Mouse (Mus musculus): ENCODE data around the gene Calr. TPM values are rescaled to one million over a fixed set of nuclear protein-coding genes. Genes with fewer than 3 reads are reported as not detected.
A peak's percentile ranks its signal among the peaks of the same experiment; 100 is the strongest.

The Calr gene
- total and polyA plus RNA-seq, 2 experiments = 308 to 411 TPM

GRCm38 (mm10) chr8:84815547-84815946, 31.2 kb downstream of the Calr start:
- H3K36me3 ChIP-seq (ENCODE audit: control insufficient read depth, insufficient read depth, low read length) = no peaks in the 10 kb centered on the region
- no peak overlapping the region for H3K4me3 ChIP-seq (ENCODE audit: insufficient read depth, low read depth, low read length)
- peaks cover 2% of the 10 kb centered on the region; the same call in 1 of the 2 replicates for H3K4me1 ChIP-seq (ENCODE audit: control insufficient read depth, insufficient read depth, low read length)
- no peak overlapping the region for H3K27ac ChIP-seq (replicated peaks; ENCODE audit: insufficient read depth, low read depth, low read length)
- H3K79me2 ChIP-seq (ENCODE audit: control insufficient read depth, insufficient read depth, low read length) = no peaks in the 10 kb centered on the region
- no peaks in the 10 kb centered on the region for H3K27me3 ChIP-seq (ENCODE audit: control insufficient read depth, insufficient read depth, low read length)
- TF ChIP-seq CTCF (IDR thresholded peaks at IDR 0.05; ENCODE audit: low read depth, low read length) = peak; percentile 99
- TF ChIP-seq POLR2A (IDR thresholded peaks at IDR 0.05; ENCODE audit: extremely low read depth, insufficient read depth, low read length) = no peak
- no peak overlapping the region for H3K9ac ChIP-seq (ENCODE audit: low read depth, low read length)
- DNase-seq (ENCODE audit: extremely low read depth, low read depth, low spot score) = peak; percentile 55
- 13% methylated on average over 9 of the region's 9 CpGs for WGBS

GRCm38 (mm10) chr8:84814555-84815441, 31.9 kb downstream of the Calr start:
- Histone ChIP-seq H3K4me1 (ENCODE audit: control insufficient read depth, insufficient read depth, low read length) (peaks cover 2% of the 10 kb centered on the region; the same call in 1 of the 2 replicates), H3K79me2 (ENCODE audit: control insufficient read depth, insufficient read depth, low read length) (no peaks in the 10 kb centered on the region), H3K4me3 (ENCODE audit: insufficient read depth, low read depth, low read length) (no peak overlapping the region), H3K27ac (replicated peaks; ENCODE audit: insufficient read depth, low read depth, low read length) (no peak overlapping the region), H3K36me3 (ENCODE audit: control insufficient read depth, insufficient read depth, low read length) (no peaks in the 10 kb centered on the region), H3K9ac (ENCODE audit: low read depth, low read length) (no peak overlapping the region), H3K27me3 (ENCODE audit: control insufficient read depth, insufficient read depth, low read length) (no peaks in the 10 kb centered on the region)
- 53% methylated on average over 19 of the region's 19 CpGs for WGBS
- DNase-seq (ENCODE audit: extremely low read depth, low read depth, low spot score) = no peak
- TF ChIP-seq POLR2A (IDR thresholded peaks at IDR 0.05; ENCODE audit: extremely low read depth, insufficient read depth, low read length) = no peak
- no peak for TF ChIP-seq CTCF (IDR thresholded peaks at IDR 0.05; ENCODE audit: low read depth, low read length)

- Histone ChIP-seq H3K9ac (ENCODE audit: low read depth, low read length) (no peak overlapping the region), H3K27ac (replicated peaks; ENCODE audit: insufficient read depth, low read depth, low read length) (no peak overlapping the region), H3K4me3 (ENCODE audit: insufficient read depth, low read depth, low read length) (no peak overlapping the region), H3K36me3 (ENCODE audit: control insufficient read depth, insufficient read depth, low read length) (no peaks in the 10 kb centered on the region), H3K79me2 (ENCODE audit: control insufficient read depth, insufficient read depth, low read length) (no peaks in the 10 kb centered on the region), H3K27me3 (ENCODE audit: control insufficient read depth, insufficient read depth, low read length) (no peaks in the 10 kb centered on the region), H3K4me1 (ENCODE audit: control insufficient read depth, insufficient read depth, low read length) (peaks cover 2% of the 10 kb centered on the region; the same call in 1 of the 2 replicates)
- TF ChIP-seq CTCF (IDR thresholded peaks at IDR 0.05; ENCODE audit: low read depth, low read length) = no peak
- no peak for TF ChIP-seq POLR2A (IDR thresholded peaks at IDR 0.05; ENCODE audit: extremely low read depth, insufficient read depth, low read length)
- WGBS = 91% methylated on average over 11 of the region's 11 CpGs
- DNase-seq (ENCODE audit: extremely low read depth, low read depth, low spot score) = no peak
Measured at GRCm38 (mm10) chr8:84814240-84814554, 32.5 kb downstream of the Calr start.

- Histone ChIP-seq H3K27me3 (ENCODE audit: control insufficient read depth, insufficient read depth, low read length) (no peaks in the 10 kb centered on the region), H3K9ac (ENCODE audit: low read depth, low read length) (no peak overlapping the region), H3K79me2 (ENCODE audit: control insufficient read depth, insufficient read depth, low read length) (no peaks in the 10 kb centered on the region), H3K36me3 (ENCODE audit: control insufficient read depth, insufficient read depth, low read length) (no peaks in the 10 kb centered on the region), H3K4me3 (ENCODE audit: insufficient read depth, low read depth, low read length) (no peak overlapping the region), H3K4me1 (ENCODE audit: control insufficient read depth, insufficient read depth, low read length) (peaks cover 2% of the 10 kb centered on the region; the same call in 1 of the 2 replicates), H3K27ac (replicated peaks; ENCODE audit: insufficient read depth, low read depth, low read length) (no peak overlapping the region)
- DNase-seq (ENCODE audit: extremely low read depth, low read depth, low spot score) = no peak
- TF ChIP-seq POLR2A (IDR thresholded peaks at IDR 0.05; ENCODE audit: extremely low read depth, insufficient read depth, low read length) (no peak), CTCF (IDR thresholded peaks at IDR 0.05; ENCODE audit: low read depth, low read length) (no peak)
- 88% methylated on average over 3 of the region's 3 CpGs for WGBS
Measured at GRCm38 (mm10) chr8:84813830-84814229, 32.9 kb downstream of the Calr start.

- no peak overlapping the region for H3K27ac ChIP-seq (replicated peaks; ENCODE audit: insufficient read depth, low read depth, low read length)
- no peaks in the 10 kb centered on the region for H3K79me2 ChIP-seq (ENCODE audit: control insufficient read depth, insufficient read depth, low read length)
- no peak overlapping the region for H3K4me3 ChIP-seq (ENCODE audit: insufficient read depth, low read depth, low read length)
- no peak for TF ChIP-seq POLR2A (IDR thresholded peaks at IDR 0.05; ENCODE audit: extremely low read depth, insufficient read depth, low read length)
- peak; percentile 69 for TF ChIP-seq CTCF (IDR thresholded peaks at IDR 0.05; ENCODE audit: low read depth, low read length)
- H3K4me1 ChIP-seq (ENCODE audit: control insufficient read depth, insufficient read depth, low read length) = peaks cover 2% of the 10 kb centered on the region; the same call in 1 of the 2 replicates
- H3K9ac ChIP-seq (ENCODE audit: low read depth, low read length) = no peak overlapping the region
- H3K27me3 ChIP-seq (ENCODE audit: control insufficient read depth, insufficient read depth, low read length) = no peaks in the 10 kb centered on the region
- no peaks in the 10 kb centered on the region for H3K36me3 ChIP-seq (ENCODE audit: control insufficient read depth, insufficient read depth, low read length)
- 1% methylated on average over 5 of the region's 5 CpGs for whole genome bisulfite sequencing
- peak; percentile 35 for DNase-seq (ENCODE audit: extremely low read depth, low read depth, low spot score)
Measured at GRCm38 (mm10) chr8:84813059-84813458, 33.7 kb downstream of the Calr start.

GRCm38 (mm10) chr8:84811303-84811702, 35.4 kb downstream of the Calr start:
- Histone ChIP-seq H3K4me3 (ENCODE audit: insufficient read depth, low read depth, low read length) (peak overlapping the region; percentile 31), H3K27ac (replicated peaks; ENCODE audit: insufficient read depth, low read depth, low read length) (no peak overlapping the region), H3K4me1 (ENCODE audit: control insufficient read depth, insufficient read depth, low read length) (peaks cover 2% of the 10 kb centered on the region; the same call in 1 of the 2 replicates), H3K36me3 (ENCODE audit: control insufficient read depth, insufficient read depth, low read length) (no peaks in the 10 kb centered on the region), H3K79me2 (ENCODE audit: control insufficient read depth, insufficient read depth, low read length) (no peaks in the 10 kb centered on the region), H3K27me3 (ENCODE audit: control insufficient read depth, insufficient read depth, low read length) (no peaks in the 10 kb centered on the region), H3K9ac (ENCODE audit: low read depth, low read length) (no peak overlapping the region)
- TF ChIP-seq CTCF (IDR thresholded peaks at IDR 0.05; ENCODE audit: low read depth, low read length) (no peak), POLR2A (IDR thresholded peaks at IDR 0.05; ENCODE audit: extremely low read depth, insufficient read depth, low read length) (no peak)
- 39% methylated on average over 10 of the region's 10 CpGs for WGBS
- DNase-seq (ENCODE audit: extremely low read depth, low read depth, low spot score) = no peak
